Mouse (Mus musculus): ENCODE data around the gene Prex1.

DNA sequence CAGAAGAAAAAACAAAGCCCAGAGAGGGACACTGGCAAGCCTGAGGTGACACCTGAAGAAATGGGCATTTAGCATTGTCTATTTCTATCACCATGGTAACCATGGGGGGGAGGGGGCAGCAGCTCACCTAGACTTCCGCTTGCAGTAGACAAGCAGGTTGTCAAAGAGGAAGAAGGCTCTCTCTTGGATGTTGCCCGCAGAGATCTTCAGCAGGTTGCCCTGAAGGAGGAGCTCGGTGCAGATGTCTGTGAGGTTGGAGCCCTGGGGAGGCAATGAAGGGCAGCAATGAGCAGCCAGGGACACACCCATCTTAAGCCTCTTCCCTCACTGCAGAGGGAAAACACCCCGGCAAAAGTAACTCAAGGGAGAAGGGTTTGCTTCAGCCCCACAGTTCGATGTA, 95.9 kb downstream of the Prex1 start:
- TF ChIP-seq GATA1 (IDR thresholded peaks at IDR 0.05; ENCODE audit: borderline replicate concordance, low read length) = no peak
- TF ChIP-seq CTCF (IDR thresholded peaks at IDR 0.05; ENCODE audit: low read depth, low read length) = no peak
- TF ChIP-seq POLR2AphosphoS5 (IDR thresholded peaks at IDR 0.05; ENCODE audit: insufficient replicate concordance, low read depth, low read length) = no peak
- TF ChIP-seq TAL1 (conservative IDR thresholded peaks at IDR 0.05; ENCODE audit: low read depth, low read length) = no peak
